Mouse (Mus musculus) spleen, adult 18-20 months (tissue): ENCODE measurements around the gene Yme1l1.

Experiments used
- DNase-seq, 2 experiments: peaks; one replicate each; pipeline ENCODE4 v3.0.0; 2022; ENCODE audit warnings: mixed read lengths in 2 of 2

Yme1l1 gene

GRCm38 (mm10) chr2:23155777-23156607 lies at the start of gene Yme1l1, which contains the start of gene Mastl:
Gene Yme1l1, plus strand, starts transcription at chr2:23156369.
Gene Mastl, minus strand, starts transcription at chr2:23156024.
- peak; percentile 94 to 96 for DNase-seq

GRCm38 (mm10) chr2:23119573-23119972 lies 36.6 kb upstream of the Yme1l1 start:
- DNase-seq = no peak

- DNase-seq = no peak
Observed at GRCm38 (mm10) chr2:23155199-23155621, 959 bp upstream of the Yme1l1 start.

GRCm38 (mm10) chr2:23156608-23157081 lies 476 bp downstream of the Yme1l1 start:
- DNase-seq = no peak

- no peak for DNase-seq
Observed at GRCm38 (mm10) chr2:23172305-23172704, 16.1 kb downstream of the Yme1l1 start.

- DNase-seq = no peak
Observed at GRCm38 (mm10) chr2:23194366-23194765, 38.2 kb downstream of the Yme1l1 start.

- no peak for DNase-seq
Observed at GRCm38 (mm10) chr2:23201034-23201433, 44.9 kb downstream of the Yme1l1 start.

GRCm38 (mm10) chr2:23202900-23203670 lies 46.9 kb downstream of the Yme1l1 start:
- no peak for DNase-seq

- DNase-seq = no peak
Observed at GRCm38 (mm10) chr2:23207070-23207526, 50.9 kb downstream of the Yme1l1 start, which contains the start of gene 4931423N10Rik. Gene 4931423N10Rik, plus strand, starts transcription at chr2:23207476.

GRCm38 (mm10) chr2:23213661-23214060 lies 57.5 kb downstream of the Yme1l1 start:
- no peak for DNase-seq

- DNase-seq = no peak
Observed at GRCm38 (mm10) chr2:23225199-23225598, 69.0 kb downstream of the Yme1l1 start.

GRCm38 (mm10) chr2:23228463-23228862 lies 72.3 kb downstream of the Yme1l1 start:
- DNase-seq = no peak

- no peak for DNase-seq
Observed at GRCm38 (mm10) chr2:23234065-23234773, 78.0 kb downstream of the Yme1l1 start.
